Mouse (Mus musculus) naive thymus-derived CD4-positive, alpha-beta T cell, adult 5 months (primary cell): ENCODE data around the gene Gm13102. TPM values are rescaled to one million over a fixed set of nuclear protein-coding genes. Genes with fewer than 3 reads are reported as not detected.

ENCODE experiments used
- polyA plus RNA-seq: library from polyadenylated mRNA; unstranded; fragments of 100-300 nt; shearing (Covaris generic); gene quantifications from one replicate; pipeline ENCODE4 v1.2.1, GENCODE M21; 2017

Gm13102 gene
- polyA plus RNA-seq, result not detected

DNA sequence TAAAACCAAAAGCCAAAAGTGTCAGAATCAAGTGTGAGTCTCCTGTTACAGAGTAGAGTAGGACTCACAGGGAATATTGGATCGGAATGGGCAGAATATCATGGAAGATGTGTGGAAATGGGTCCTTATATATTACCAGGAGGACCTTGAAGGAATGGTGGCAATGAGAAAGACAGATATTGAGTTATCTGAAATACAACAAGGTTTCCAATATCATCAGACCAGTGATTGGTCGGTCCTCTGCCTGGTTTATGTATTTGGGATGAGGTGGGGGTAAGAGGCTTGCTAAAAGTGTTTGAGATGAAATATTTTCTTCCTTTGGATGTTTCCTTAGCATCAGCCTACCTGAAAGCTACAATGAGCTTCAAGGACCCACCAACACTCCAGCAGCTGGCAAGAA is at the start of gene Gm13102:
Gene Gm13102, plus strand, starts transcription at position 301 of the 400 bp plus-strand sequence.

DNA sequence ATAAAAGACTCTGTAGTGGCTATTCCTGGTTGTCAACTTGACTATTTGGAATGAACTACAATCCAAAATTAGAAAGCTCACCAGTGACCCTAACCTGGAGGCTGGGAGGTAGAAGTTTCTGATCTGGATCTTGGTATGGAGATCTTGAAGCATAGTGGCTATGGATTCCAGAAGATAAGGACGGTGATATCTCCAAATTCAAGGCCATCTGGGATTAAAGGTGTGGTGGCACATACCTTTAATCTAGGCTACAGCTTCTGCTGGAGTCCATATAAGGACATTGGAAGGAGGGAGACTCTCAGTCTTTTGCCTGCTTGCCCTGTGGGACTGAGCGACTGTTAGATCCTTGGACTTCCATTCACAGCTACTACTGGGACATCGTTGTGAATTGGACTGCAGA is 47.4 kb upstream of the Gm13102 start, which contains the start of gene Pramel4:
Gene Pramel4, plus strand, starts transcription at position 301 of the 400 bp plus-strand sequence.

Other genes with a start within 250 kb of the Gm13102 start
- not detected for gene Pramef6, start 206.1 kb upstream of the Gm13102 start, polyA plus RNA-seq
- not detected for gene Pramef25, start 155.5 kb upstream of the Gm13102 start, polyA plus RNA-seq
- not detected for gene Gm13101, start 139.5 kb upstream of the Gm13102 start, polyA plus RNA-seq
- gene Pramef17, start 112.1 kb upstream of the Gm13102 start, polyA plus RNA-seq, result not detected
- gene Pramel4, start 47.3 kb upstream of the Gm13102 start, polyA plus RNA-seq, result 0.40 TPM
- not detected for gene Oog3, start 56.2 kb downstream of the Gm13102 start, polyA plus RNA-seq
- not detected for gene Oog2, start 84.2 kb downstream of the Gm13102 start, polyA plus RNA-seq
- gene C87977, start 106.8 kb downstream of the Gm13102 start, polyA plus RNA-seq, result not detected
- gene Pramel5, start 174.0 kb downstream of the Gm13102 start, polyA plus RNA-seq, result not detected
- not detected for gene Gm13128, start 223.8 kb downstream of the Gm13102 start, polyA plus RNA-seq